In genomic region chr14:62003013-62003781, GRCm38 (mm10) we compare ENCODE assay signal across 8 mouse cellular contexts.
DNase-seq lines count a peak whose midpoint lies in the region; ATAC-seq and TF ChIP-seq lines count a peak whose summit lies in the region.

No protein-coding gene starts in this region.

- no peak for ATAC-seq in heart, embryonic 12.5 days (ENCODE audit: insufficient number of reproducible peaks, low FRiP score)
- no peak for ATAC-seq in embryonic facial prominence, embryonic 12.5 days (ENCODE audit: insufficient number of reproducible peaks, insufficient read depth, low FRiP score, low TSS enrichment)
- ATAC-seq in neural tube, embryonic 13.5 days (ENCODE audit: low read depth) = peak; percentile 71

- no peak for TF ChIP-seq EP300 in heart, adult 2 months (IDR thresholded peaks at IDR 0.05; ENCODE audit: insufficient read depth, low read depth, low read length)

- no peak overlapping the region for H3K4me3 ChIP-seq in heart, adult 2 months
- no peak overlapping the region for H3K4me3 ChIP-seq in heart, embryonic 12.5 days
- no peak overlapping the region for H3K4me3 ChIP-seq in embryonic facial prominence, embryonic 12.5 days
- H3K4me3 ChIP-seq in neural tube, embryonic 13.5 days = no peak overlapping the region

- H3K4me1 ChIP-seq in heart, adult 2 months (ENCODE audit: control insufficient read depth, insufficient read depth, low read length) = peaks cover 1% of the 10 kb centered on the region
- H3K4me1 ChIP-seq in heart, embryonic 12.5 days (replicated peaks) = no peaks in the 10 kb centered on the region
- H3K4me1 ChIP-seq in embryonic facial prominence, embryonic 12.5 days = peaks cover 24% of the 10 kb centered on the region
- peaks cover 25% of the 10 kb centered on the region for H3K4me1 ChIP-seq in neural tube, embryonic 13.5 days (replicated peaks)

- no peak for TF ChIP-seq POLR2A in heart, adult 2 months (IDR thresholded peaks at IDR 0.05; ENCODE audit: insufficient read depth, low read depth, low read length)

- intact Hi-C loops in heart, adult 2 months (cut with DNase I) = no loop called here
- intact Hi-C loops in left cerebral cortex, postnatal 10 days (cut with DNase I) = no loop called here

- no peak overlapping the region for H3K9ac ChIP-seq in heart, adult 2 months (ENCODE audit: low read depth, low read length)
- H3K9ac ChIP-seq in heart, embryonic 12.5 days = no peak overlapping the region
- no peak overlapping the region for H3K9ac ChIP-seq in embryonic facial prominence, embryonic 12.5 days
- no peak overlapping the region for H3K9ac ChIP-seq in neural tube, embryonic 13.5 days

- DNase-seq in heart, adult 2 months = peak; percentile 9 to 21
- peak; percentile 69 to 85 for DNase-seq in kidney, adult 8-10 months
- peak; percentile 20 to 61 for DNase-seq in left cerebral cortex, postnatal 10 days (ENCODE audit: extremely low spot score in 1 of 2, low spot score in 2 of 2)
- no peak for DNase-seq in T-cell, adult 2 months (ENCODE audit: low spot score)
- no peak for DNase-seq in urinary bladder, adult 18-20 months (ENCODE audit: low spot score in 2 of 2)

- H3K36me3 ChIP-seq in heart, adult 2 months (ENCODE audit: control insufficient read depth, insufficient read depth, low read length) = no peaks in the 10 kb centered on the region
- H3K36me3 ChIP-seq in heart, embryonic 12.5 days = no peaks in the 10 kb centered on the region
- no peaks in the 10 kb centered on the region for H3K36me3 ChIP-seq in embryonic facial prominence, embryonic 12.5 days
- no peaks in the 10 kb centered on the region for H3K36me3 ChIP-seq in neural tube, embryonic 13.5 days

- H3K27ac ChIP-seq in heart, adult 2 months = no peak overlapping the region
- no peak overlapping the region for H3K27ac ChIP-seq in heart, embryonic 12.5 days (ENCODE audit: poor library complexity, severe bottlenecking)
- peak overlapping the region; percentile 54 for H3K27ac ChIP-seq in embryonic facial prominence, embryonic 12.5 days
- H3K27ac ChIP-seq in neural tube, embryonic 13.5 days (replicated peaks) = peak overlapping the region; percentile 38; the same call in 1 of the 2 replicates

- WGBS in heart, adult 2 months = 63% methylated on average over 16 of the region's 16 CpGs
- WGBS in heart, embryonic 12.5 days = 60% methylated on average over 16 of the region's 16 CpGs
- WGBS in embryonic facial prominence, embryonic 12.5 days = 26% methylated on average over 16 of the region's 16 CpGs
- WGBS in neural tube, embryonic 13.5 days = 43% methylated on average over 16 of the region's 16 CpGs

- TF ChIP-seq CTCF in heart, adult 2 months (IDR thresholded peaks at IDR 0.05) = no peak

- H3K27me3 ChIP-seq in heart, adult 2 months (ENCODE audit: control insufficient read depth, insufficient read depth, low read length) = no peaks in the 10 kb centered on the region
- H3K27me3 ChIP-seq in heart, embryonic 12.5 days (replicated peaks) = no peaks in the 10 kb centered on the region
- no peaks in the 10 kb centered on the region for H3K27me3 ChIP-seq in embryonic facial prominence, embryonic 12.5 days
- H3K27me3 ChIP-seq in neural tube, embryonic 13.5 days = no peaks in the 10 kb centered on the region

- H3K79me2 ChIP-seq in heart, adult 2 months (replicated peaks; ENCODE audit: control insufficient read depth, insufficient read depth, low read length) = no peaks in the 10 kb centered on the region

- 0 out of 2 replicates have a peak, but pooled peaks cover 2% of the 10 kb centered on the region for H3K9me3 ChIP-seq in heart, embryonic 12.5 days (replicated peaks)
- H3K9me3 ChIP-seq in embryonic facial prominence, embryonic 12.5 days = no peaks in the 10 kb centered on the region
- H3K9me3 ChIP-seq in neural tube, embryonic 13.5 days = no peaks in the 10 kb centered on the region

- no peak overlapping the region for H3K4me2 ChIP-seq in heart, embryonic 12.5 days
- peak overlapping the region; percentile 26 for H3K4me2 ChIP-seq in embryonic facial prominence, embryonic 12.5 days (replicated peaks)
- H3K4me2 ChIP-seq in neural tube, embryonic 13.5 days = peak overlapping the region; percentile 24

Comparison
In these comparisons a context has a peak if more than half of its experiments do, and no peak if none do; other contexts are left out.
1. DNase-seq: peak in heart, adult 2 months (2 of 2), kidney, adult 8-10 months (2 of 2) and left cerebral cortex, postnatal 10 days (2 of 2); none in T-cell, adult 2 months (single experiment) and urinary bladder, adult 18-20 months (0 of 2).
2. H3K27ac ChIP-seq: peak in embryonic facial prominence, embryonic 12.5 days (single experiment) and neural tube, embryonic 13.5 days (single experiment); none in heart, adult 2 months (single experiment) and heart, embryonic 12.5 days (single experiment).